Mouse (Mus musculus) B cell, adult 2 months (primary cell): ENCODE results near the gene Ggact.

Experiments
- DNase-seq, 2 experiments: peaks; one replicate each; pipeline ENCODE4 v3.0.0; 2022

Ggact gene

GRCm38 (mm10) chr14:122865462-122866129 lies 48.0 kb downstream of the Ggact start:
- DNase-seq: no peak

GRCm38 (mm10) chr14:122862623-122863022 lies 50.9 kb downstream of the Ggact start:
- no peak for DNase-seq

- DNase-seq: no peak
These were observed 53.8 kb downstream of the Ggact start for GRCm38 (mm10) chr14:122859792-122860191.

DNA sequence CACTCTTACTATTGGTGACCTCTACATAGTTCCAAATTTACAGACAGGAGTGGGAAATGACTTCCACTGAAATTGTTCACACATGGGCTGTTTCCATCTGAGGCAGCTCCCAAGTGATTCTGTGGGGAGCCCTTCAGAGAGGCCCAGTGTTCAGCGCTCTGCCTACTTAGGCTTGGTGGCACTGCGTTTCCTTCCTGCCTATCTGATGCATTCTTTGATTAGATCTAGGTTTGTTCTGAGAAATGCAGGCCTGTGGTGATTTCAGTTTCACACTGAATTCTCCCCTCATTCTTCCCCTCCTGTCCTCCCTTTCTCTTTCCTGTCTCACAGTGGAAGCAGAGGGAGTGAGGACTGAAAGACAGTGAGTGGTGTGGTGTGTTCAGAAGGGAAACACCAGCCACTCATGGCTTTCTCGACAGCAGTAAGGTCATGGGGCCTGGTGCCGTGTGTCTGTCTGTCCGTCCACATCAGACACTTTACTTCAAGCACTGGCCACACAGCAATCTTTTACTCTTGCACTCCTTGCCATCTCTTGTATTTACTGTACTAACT lies 61.0 kb downstream of the Ggact start:
- DNase-seq: no peak

GRCm38 (mm10) chr14:122837018-122837417 lies 76.5 kb downstream of the Ggact start:
- no peak for DNase-seq

GRCm38 (mm10) chr14:122836221-122836620 lies 77.3 kb downstream of the Ggact start:
- no peak for DNase-seq

DNA sequence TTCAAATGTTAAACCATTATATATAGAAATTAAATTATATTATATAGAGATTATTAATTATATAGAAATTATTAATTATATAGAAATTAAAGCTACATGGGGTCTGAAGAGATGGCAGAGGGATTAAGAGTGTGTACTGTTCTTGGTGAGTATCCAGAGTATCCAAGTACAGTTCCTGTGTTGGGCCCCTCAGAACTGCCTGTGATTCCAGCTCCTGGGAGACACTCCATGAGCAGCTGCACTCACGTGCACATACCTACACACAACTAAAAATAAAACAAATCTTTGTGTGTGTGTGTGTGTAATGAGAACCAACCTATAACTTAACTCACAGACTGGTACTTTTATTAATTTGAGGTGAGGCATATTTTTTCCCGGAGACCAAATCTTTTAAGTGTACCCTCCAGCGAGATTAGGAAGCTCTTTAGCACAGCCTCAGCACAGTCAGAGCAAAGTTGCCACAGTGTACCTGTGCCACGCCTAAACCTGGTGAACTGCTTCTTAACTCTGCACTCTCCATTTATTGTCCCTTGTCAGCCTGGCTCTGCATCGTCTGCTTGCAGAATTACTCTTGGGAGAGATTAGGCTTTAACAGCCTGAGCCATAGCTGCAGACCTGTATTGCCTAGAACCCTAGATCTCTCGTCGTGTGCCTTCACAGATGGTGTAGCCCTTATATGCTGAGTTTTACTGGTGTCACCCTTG lies 77.9 kb downstream of the Ggact start:
- DNase-seq: no peak

- DNase-seq: no peak
These were observed 78.8 kb downstream of the Ggact start for GRCm38 (mm10) chr14:122834753-122835152.

- no peak for DNase-seq
These were observed 79.9 kb downstream of the Ggact start for GRCm38 (mm10) chr14:122833666-122834065.

DNA sequence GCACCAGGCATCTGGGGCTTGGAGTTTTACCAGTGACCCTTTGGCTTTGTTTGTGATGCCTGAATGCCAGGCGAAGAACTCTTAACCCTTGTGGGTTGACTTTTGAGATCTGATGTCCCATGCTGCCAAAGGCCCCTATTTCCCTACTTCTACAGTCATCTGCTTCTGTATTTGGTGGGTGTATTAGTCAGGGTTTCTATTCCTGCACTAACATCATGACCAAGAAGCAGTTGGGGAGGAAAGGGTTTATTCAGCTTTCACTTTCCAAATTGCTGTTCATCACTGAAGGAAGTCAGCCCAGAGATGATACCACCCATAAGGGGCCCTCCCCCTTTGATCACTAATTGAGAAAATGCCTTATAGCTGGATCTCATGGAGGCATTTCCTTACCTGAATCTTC lies 83.1 kb downstream of the Ggact start:
- no peak for DNase-seq

DNA sequence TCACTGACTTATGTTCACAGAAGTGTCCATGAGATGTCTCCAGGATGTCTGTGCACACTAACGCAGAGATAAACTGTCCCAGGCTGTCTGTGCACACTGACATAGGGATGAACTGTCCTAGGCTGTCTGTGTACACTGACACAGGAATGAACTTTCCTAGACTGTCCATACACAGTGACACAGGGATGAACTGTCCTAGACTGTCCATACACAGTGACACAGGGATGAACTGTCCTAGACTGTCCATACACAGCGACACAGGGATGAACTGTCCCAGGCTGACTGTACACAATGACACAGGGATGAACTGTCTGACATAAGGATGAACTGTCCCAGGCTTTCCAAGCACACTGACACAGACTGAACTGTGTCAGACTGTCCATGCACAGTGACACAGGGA lies 88.1 kb downstream of the Ggact start:
- DNase-seq: no peak

DNA sequence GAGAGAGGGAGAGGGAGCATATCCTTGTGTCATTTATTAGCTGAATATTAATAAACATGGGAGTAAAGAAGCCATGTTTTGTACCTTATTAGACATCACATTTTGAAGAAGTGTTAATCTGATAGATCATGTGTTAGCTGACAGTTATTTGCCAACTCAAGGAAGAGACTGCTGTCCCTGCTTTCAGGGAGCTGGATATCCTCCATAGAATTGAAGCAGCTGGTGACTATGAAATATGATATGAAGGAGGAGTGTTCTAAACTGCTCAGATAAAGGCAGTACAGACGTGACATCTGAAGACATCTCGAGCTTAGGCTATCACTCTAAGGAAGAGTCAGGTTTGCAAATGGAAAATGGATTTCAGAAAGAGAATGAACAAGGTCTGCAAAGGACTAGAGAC lies 89.8 kb downstream of the Ggact start:
- DNase-seq: no peak

DNA sequence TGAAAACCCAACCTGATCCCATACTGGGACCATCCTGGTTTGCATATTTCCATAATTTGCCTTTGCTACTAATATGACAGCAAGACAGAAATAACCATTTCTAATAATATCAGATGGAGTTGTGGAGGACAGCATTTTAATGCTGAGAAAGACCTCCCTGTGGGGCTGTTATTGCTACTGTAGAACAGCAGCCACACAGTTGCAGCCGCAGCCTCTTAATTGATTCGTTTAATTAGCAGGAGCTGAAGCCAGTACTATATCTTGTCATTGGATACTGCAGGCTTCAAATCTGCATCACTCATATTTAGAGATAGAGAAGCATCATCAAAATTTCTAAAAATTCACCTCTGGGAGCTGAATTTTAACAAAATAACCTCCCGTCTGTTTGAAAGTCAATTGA lies 92.6 kb downstream of the Ggact start:
- no peak for DNase-seq

DNA sequence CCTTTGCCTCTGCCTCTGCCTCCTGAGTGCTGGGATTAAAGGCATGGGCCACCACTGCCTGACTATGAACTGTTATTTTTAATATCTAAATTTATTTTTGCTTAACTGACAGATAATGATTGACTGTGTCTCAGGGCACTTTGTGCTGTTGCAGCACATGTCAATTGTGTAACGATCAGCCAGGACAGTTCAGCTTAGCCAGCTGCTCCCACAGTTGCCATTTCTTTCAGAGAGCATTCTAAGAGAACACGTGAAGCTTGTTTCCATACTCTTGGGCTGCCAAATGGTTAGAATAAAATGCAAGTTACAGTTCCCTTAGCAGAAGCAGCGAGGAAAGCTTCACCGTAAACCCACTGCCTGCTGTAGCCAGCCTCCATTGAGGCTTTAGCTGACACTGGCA lies 113.3 kb downstream of the Ggact start:
- DNase-seq: no peak

- no peak for DNase-seq
These were observed 120.2 kb downstream of the Ggact start for GRCm38 (mm10) chr14:122793368-122793767.

GRCm38 (mm10) chr14:122790111-122790510 lies 123.4 kb downstream of the Ggact start:
- DNase-seq: peak; percentile 8 to 12

GRCm38 (mm10) chr14:122788199-122788598 lies 125.4 kb downstream of the Ggact start:
- no peak for DNase-seq

DNA sequence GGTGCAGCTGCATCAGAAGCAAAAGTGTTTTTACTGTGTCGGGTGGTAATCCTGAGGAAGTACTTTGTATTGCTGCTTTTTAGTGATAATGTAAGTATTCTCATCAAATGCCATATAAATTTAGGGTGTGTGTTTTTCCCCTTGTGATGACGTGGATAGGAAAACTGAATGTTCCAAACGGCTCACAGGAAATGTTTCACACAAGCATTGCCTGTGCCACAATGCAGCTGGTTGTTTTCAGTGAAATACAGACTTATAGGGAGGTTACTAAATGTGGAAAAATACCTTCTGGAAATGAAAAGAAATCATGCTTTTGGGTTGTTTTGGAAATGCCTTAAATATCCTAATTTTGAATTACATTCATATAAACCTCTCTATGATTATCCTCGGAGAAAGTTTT lies 128.9 kb downstream of the Ggact start:
- DNase-seq: no peak

- no peak for DNase-seq
These were observed 147.1 kb downstream of the Ggact start for GRCm38 (mm10) chr14:122766448-122766847.
